Mouse (Mus musculus) kidney, adult 8-10 months (tissue): ENCODE results near the gene Prg2.

Source experiments
- DNase-seq, 2 experiments: peaks; one replicate each; pipeline ENCODE4 v3.0.0; 2022

Prg2 gene

DNA sequence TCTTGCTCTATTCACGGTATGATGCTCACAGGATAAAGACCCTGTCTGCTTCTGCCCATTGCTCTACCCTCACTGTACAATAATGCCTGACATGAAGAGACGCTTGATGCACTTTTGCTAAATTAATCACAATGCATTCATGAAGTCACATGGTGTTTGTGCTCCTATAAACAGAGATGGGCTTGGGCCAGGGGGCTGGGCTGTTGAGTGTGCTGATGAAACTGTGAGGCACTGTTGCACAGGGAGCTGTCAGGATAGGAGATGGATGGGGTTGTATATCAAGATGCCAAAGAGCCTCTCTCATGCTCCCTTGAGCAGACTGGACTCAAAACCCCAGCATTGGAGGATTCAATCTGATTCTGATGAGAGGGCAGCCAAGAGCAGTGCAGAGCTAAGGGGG, 52.9 kb downstream of the Prg2 start:
- no peak for DNase-seq
